Mouse (Mus musculus) ES-CJ7 (cell line): ENCODE data around the gene Mrpl37.
A peak's percentile ranks its signal among the peaks of the same experiment; 100 is the strongest.

ENCODE experiments used
- DNase-seq: peaks from one replicate; pipeline ENCODE4 v3.0.0; 2011; ENCODE audit warnings: low read depth, low spot score

Mrpl37 gene

DNA sequence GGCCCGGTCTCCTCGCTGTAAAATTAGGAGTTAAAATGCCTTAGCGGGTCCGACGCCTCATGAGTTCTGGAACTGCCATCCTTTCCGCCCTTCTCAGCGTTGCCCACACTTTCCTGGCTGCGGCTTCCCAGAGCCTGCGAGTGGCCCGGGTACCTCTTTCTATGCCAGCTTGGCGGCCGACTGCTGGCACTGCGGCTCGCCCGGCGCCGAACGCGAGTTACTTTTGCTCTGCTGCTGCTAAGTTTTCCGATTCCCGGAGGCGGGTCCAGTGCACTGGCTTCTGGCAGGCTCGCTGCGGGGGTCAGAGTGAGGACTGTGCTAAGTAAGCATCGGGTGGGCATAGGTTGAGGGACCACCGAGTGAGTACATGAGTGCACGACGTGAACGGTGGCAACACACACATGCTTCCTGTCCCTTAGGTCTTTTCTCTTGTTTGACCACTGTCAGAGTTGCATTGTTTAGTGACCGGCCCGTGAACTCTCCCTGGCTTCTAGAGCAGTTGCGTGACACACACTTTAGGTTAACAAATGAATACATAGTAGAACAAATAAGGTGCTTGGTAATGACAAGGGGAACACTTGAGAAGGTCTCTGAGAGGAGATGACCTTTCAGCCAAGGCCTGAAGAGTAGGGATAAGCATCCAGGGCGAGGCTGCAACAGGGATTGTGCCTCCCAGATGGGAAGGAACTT, 628 bp upstream of the Mrpl37 start:
- DNase-seq = peak; percentile 57

GRCm38 (mm10) chr4:107064394-107065098, 2.1 kb downstream of the Mrpl37 start:
- DNase-seq = no peak

GRCm38 (mm10) chr4:107063214-107063613, 3.5 kb downstream of the Mrpl37 start:
- DNase-seq = no peak

- no peak for DNase-seq
These were observed 5.1 kb downstream of the Mrpl37 start for GRCm38 (mm10) chr4:107061560-107061959.

GRCm38 (mm10) chr4:107058781-107059180, 7.9 kb downstream of the Mrpl37 start:
- DNase-seq = no peak

DNA sequence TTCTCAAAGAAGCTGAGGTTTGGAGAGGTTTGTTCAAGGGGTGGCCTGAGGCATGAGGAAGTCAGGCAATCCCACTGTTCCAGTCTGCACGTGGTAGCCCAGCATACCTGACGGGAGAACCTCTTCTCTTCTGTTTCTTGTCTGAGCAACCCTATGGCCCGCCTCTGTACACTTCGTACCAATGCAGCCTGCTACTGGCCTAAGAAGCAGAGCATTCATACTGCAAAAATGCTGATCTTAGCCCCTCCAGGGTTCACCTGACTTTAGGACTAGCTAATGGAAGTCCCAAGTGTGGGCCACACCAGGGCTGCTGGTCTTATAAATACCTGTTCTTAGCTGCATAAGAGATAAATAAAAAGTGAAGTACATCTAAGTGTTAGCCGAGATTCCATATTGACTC, 8.3 kb downstream of the Mrpl37 start:
- DNase-seq = no peak

DNA sequence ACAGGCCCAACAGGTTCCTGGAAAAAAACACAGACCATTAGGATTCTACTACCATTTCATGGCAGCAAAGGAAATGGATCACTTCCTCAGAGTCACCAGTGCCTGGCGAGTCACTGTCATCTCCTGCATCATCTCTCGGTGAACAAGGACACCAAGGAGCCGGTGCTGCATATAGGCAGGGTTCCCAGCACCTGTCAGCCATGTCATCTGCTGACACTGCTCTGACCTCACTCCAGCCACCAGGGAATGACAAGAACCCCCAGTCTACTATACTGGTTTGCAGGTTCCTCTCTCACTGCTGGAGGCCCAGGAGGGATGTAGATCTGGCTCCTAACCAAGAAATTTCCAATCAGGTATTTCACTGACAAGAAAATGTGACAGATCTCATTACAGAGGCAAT, 10.6 kb downstream of the Mrpl37 start:
- DNase-seq = no peak

DNA sequence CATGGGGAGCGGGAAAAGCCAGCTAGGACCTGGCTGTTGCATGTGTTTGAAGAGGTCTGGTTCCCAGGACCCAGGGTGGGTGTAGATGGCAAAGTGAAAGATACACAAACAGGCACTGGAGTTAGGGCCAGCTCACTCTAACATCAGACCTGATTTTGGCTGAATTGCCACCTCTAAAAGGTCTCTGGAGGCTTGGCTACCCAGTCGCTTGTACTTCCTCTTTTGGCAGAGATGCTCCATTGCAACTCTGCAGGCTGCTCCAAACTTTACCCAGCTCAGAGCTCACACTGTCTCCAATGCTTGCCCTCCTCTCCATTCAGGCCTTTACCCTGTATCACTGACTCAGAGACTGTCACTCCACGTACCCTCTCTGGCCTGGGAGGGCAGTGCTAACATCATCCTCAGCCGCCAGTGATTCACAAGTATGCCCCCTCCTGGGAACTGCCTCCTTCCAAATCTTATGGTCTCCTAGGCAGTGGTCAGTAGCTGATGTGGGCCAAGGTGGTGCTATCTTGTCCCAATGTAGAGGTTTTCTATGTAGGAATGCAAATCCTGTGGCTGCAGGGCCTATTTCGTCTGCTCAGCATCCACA, 13.6 kb downstream of the Mrpl37 start:
- DNase-seq = no peak

GRCm38 (mm10) chr4:107051889-107052288, 14.8 kb downstream of the Mrpl37 start:
- DNase-seq = no peak

- no peak for DNase-seq
These were observed 18.0 kb downstream of the Mrpl37 start for GRCm38 (mm10) chr4:107048568-107049162.

- DNase-seq = no peak
These were observed 18.9 kb downstream of the Mrpl37 start for GRCm38 (mm10) chr4:107047806-107048205.

DNA sequence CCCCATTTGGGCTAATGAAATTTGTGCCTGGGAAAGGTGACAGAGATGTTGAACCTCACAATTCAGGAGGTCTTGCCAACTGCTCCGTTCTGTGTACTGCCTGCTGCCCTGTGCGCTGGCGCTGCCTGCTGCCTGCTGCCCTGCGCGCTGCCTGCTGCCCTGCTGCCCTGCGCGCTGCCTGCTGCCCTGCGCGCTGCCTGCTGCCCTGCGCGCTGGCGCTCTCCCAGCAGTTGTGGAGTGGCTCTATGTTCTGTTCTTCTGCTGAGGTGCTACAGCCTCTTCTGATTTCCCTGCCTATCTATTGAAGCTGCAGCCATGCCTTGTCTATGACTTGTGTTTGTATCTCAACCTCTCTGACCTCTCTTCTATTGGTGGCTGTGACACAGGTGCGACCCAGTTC, 21.5 kb downstream of the Mrpl37 start:
- DNase-seq = no peak

- no peak for DNase-seq
These were observed 24.4 kb downstream of the Mrpl37 start for GRCm38 (mm10) chr4:107042304-107042703.

DNA sequence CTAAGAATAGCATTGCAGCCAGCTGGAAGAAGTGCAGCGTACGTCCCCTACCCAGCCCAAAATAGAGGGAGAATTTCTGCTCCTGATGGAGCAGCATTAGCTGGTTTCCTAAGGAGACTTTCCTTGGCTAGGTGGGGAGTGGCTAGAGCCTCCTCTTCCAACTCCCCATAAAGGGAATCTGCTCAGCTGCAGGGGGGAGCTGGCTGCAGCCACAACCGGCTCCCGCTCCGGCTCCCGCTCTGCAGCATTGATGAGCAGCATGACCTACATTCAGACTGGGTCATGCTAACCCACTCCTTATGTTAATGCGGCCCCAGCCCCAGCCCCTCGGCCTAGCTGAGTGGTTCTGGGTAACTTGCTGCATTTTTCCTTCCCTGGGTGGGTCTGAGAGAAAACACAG, 27.4 kb downstream of the Mrpl37 start:
- no peak for DNase-seq

DNA sequence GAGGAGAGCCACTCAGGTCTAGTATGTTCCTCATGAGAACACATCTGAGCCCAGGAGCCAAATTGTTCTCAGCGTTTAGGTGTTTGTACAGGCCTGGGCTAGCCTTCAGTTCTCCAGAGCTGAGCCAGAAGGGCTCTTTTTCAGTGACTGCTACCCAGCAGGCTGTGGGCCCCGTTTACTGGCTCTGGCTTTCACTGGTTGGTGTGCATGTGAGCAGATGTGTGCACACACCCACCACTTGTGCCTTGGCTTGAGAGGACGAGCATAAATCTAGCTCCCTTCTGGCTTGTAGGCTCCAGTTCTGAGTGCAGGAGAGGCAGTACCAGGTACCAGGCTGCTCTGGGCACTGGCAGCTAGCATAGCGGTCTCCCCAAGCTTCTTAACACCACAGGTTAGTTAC, 28.4 kb downstream of the Mrpl37 start:
- no peak for DNase-seq

DNA sequence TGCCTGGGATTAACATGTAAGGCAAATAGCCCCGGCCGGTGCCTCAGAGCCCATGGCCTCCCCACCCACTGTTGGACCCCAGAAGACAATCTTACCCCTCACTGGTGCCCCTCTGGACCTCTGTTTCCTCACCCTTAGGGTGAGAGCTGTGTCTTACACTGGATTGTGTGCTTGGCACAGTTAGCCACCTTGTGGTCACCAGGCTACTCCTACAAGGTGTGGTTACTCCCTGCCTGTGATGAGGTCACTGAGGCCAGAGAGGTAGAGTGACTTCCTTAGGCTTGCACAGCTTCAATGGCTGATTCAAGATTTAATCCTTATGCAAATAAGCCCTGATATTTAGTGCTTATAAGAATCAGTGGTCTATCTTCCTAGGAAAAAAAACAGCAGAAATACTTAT, 29.7 kb downstream of the Mrpl37 start:
- no peak for DNase-seq

GRCm38 (mm10) chr4:107035689-107036088, 31.0 kb downstream of the Mrpl37 start:
- DNase-seq = no peak

- peak; percentile 16 for DNase-seq
These were observed 40.2 kb downstream of the Mrpl37 start for GRCm38 (mm10) chr4:107026451-107026850.

GRCm38 (mm10) chr4:107025369-107025768, 41.3 kb downstream of the Mrpl37 start:
- no peak for DNase-seq

GRCm38 (mm10) chr4:107024899-107025298, 41.8 kb downstream of the Mrpl37 start:
- DNase-seq = no peak

- no peak for DNase-seq
These were observed 45.2 kb downstream of the Mrpl37 start for GRCm38 (mm10) chr4:107021464-107021863.

DNA sequence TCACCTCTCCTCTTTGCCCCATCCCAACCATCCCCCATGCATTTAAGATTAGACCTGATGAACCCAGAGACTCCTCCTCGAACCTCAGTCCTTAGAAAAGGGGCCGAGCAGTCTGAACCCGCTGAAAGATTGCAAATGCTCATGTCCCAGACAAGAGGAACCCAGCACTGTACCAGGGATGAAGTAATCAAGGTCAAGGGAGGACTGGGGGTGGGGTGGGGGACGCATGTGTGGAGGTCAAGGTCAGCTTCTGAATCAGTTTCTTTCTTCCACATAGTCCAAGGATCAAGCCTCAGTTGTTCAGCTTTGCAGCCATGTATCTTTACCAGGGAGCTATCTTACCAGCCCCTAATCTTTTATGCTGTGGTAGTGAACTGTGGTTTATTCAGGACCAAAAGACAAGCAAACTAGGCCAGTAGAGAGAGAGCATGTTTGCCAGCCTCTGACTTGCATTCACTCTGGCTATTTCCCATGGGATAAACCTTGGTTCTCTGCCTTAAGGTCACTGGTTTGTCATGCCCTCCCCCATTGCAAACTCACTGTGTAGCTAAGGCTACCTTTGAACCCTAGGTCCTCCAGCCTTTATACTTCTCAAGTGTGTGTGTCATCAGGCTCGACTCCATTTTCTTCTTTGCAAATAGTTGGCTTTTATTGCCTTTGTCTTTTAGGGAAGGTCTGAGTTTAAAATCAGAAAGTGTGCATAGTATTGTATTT, 46.2 kb downstream of the Mrpl37 start:
- peak; percentile 30 for DNase-seq
